Mouse (Mus musculus) CH12.LX (cell line): ENCODE measurements around the gene Sfxn5. TPM values are rescaled to one million over a fixed set of nuclear protein-coding genes. Genes with fewer than 3 reads are reported as not detected.

Experiments
- DNase-seq: peaks from one replicate; pipeline ENCODE4 v3.0.0-alpha.2; 2013; ENCODE audit errors: extremely low read depth
- H3K27ac ChIP-seq: 2 replicates; pipeline ENCODE4 v1.5.1; 2012; ENCODE audit warnings: low read depth, mild to moderate bottlenecking, control low read depth, moderate library complexity; ENCODE audit not compliant: insufficient read depth
- H3K27me3 ChIP-seq: replicated peaks from 2 replicates; pipeline ENCODE3; 2012; ENCODE audit warnings: inconsistent platforms
- H3K36me3 ChIP-seq, 2 experiments: replicated peaks in 1 of 2; 2 replicates each; pipeline versions ENCODE3 to v1.6.1; 2012; ENCODE audit warnings: inconsistent platforms in 1 of 2, low read length in 1 of 2, mild to moderate bottlenecking in 1 of 2, mixed read lengths in 1 of 2, moderate library complexity in 1 of 2; ENCODE audit not compliant: control insufficient read depth in 1 of 2, insufficient read depth in 1 of 2
- H3K4me1 ChIP-seq, 2 experiments: 2 replicates each; pipeline ENCODE4 v1.6.1; 2012; ENCODE audit warnings: inconsistent platforms in 1 of 2, moderate library complexity in 1 of 2; ENCODE audit not compliant: insufficient read depth in 2 of 2, control insufficient read depth in 1 of 2
- H3K4me2 ChIP-seq: 2 replicates; pipeline ENCODE4 v1.6.1; 2012; ENCODE audit warnings: low read depth, mild to moderate bottlenecking, control low read depth; ENCODE audit not compliant: poor library complexity, insufficient read depth, severe bottlenecking
- H3K4me3 ChIP-seq, 3 experiments: fragments of 150-350 bp in 1 of 3; sonication (generic) in 1 of 3; replicated peaks in 1 of 3; 2 replicates each; pipeline versions ENCODE3 to v1.5.1; 2011 to 2012; ENCODE audit warnings: low read depth in 2 of 3, low read length in 2 of 3, mild to moderate bottlenecking in 2 of 3, moderate library complexity in 2 of 3, control low read depth in 1 of 3, improper control_type of control experiment in 1 of 3, inconsistent platforms in 1 of 3, mixed read lengths in 1 of 3; ENCODE audit not compliant: poor library complexity in 1 of 3
- H3K79me2 ChIP-seq: replicated peaks from 2 replicates; pipeline ENCODE4 v1.6.1; 2012; ENCODE audit warnings: mild to moderate bottlenecking, moderate library complexity; ENCODE audit not compliant: control insufficient read depth, poor library complexity, insufficient read depth, severe bottlenecking; ENCODE audit errors: extremely low read depth
- H3K9ac ChIP-seq: 2 replicates; pipeline ENCODE4 v1.6.1; 2012; ENCODE audit warnings: low read depth, mild to moderate bottlenecking, control low read depth, moderate library complexity; ENCODE audit not compliant: insufficient read depth
- H3K9me3 ChIP-seq: replicated peaks from 2 replicates; pipeline ENCODE3; 2012; ENCODE audit warnings: low read length, inconsistent platforms, mixed read lengths
- CHD1 ChIP-seq: IDR thresholded peaks from 2 replicates; pipeline ENCODE4 v1.6.1; 2012; ENCODE audit warnings: low read depth, low read length, improper control_type of control experiment, inconsistent platforms
- EP300 ChIP-seq: IDR thresholded peaks from 2 replicates; pipeline ENCODE4 v1.6.1; 2011; ENCODE audit warnings: low read length, improper control_type of control experiment
- ETS1 ChIP-seq: conservative IDR thresholded peaks from 2 replicates; pipeline ENCODE4 v1.6.1; 2012; ENCODE audit warnings: low read depth, mild to moderate bottlenecking, inconsistent platforms, low read length, improper control_type of control experiment, moderate library complexity
- GABPA ChIP-seq: IDR thresholded peaks from 2 replicates; pipeline ENCODE4 v1.6.1; 2012; ENCODE audit warnings: low read depth, low read length, improper control_type of control experiment, inconsistent platforms; ENCODE audit not compliant: insufficient replicate concordance
- HCFC1 ChIP-seq: IDR thresholded peaks from 2 replicates; pipeline ENCODE4 v1.6.1; 2012; ENCODE audit warnings: low read depth, mild to moderate bottlenecking, inconsistent platforms, low read length, improper control_type of control experiment
- JUN ChIP-seq: IDR thresholded peaks from 2 replicates; pipeline ENCODE4 v1.6.1; 2011; ENCODE audit warnings: low read depth, mild to moderate bottlenecking, low read length, improper control_type of control experiment, moderate library complexity; ENCODE audit not compliant: insufficient read depth
- JUND ChIP-seq: conservative IDR thresholded peaks from 2 replicates; pipeline ENCODE4 v1.6.1; 2011; ENCODE audit warnings: low read depth, low read length, improper control_type of control experiment
- MAFK ChIP-seq: IDR thresholded peaks from 2 replicates; pipeline ENCODE4 v1.6.1; 2011; ENCODE audit warnings: low read length, improper control_type of control experiment; ENCODE audit not compliant: insufficient replicate concordance
- PAX5 ChIP-seq: IDR thresholded peaks from 2 replicates; pipeline ENCODE4 v1.6.1; 2012; ENCODE audit warnings: low read length, inconsistent platforms, mixed read lengths
- POLR2AphosphoS2 ChIP-seq: IDR thresholded peaks from 2 replicates; pipeline ENCODE4 v1.6.1; 2011; ENCODE audit warnings: low read depth, low read length, improper control_type of control experiment
- RAD21 ChIP-seq: IDR thresholded peaks from 2 replicates; pipeline ENCODE4 v1.6.1; 2011; ENCODE audit warnings: low read depth, mild to moderate bottlenecking, low read length, improper control_type of control experiment, moderate library complexity
- TBP ChIP-seq: conservative IDR thresholded peaks from 2 replicates; pipeline ENCODE4 v1.6.1; 2011; ENCODE audit warnings: low read depth, low read length, improper control_type of control experiment
- UBTF ChIP-seq: IDR thresholded peaks from 2 replicates; pipeline ENCODE4 v1.6.1; 2012; ENCODE audit warnings: low read depth, mild to moderate bottlenecking, inconsistent platforms, low read length, improper control_type of control experiment, moderate library complexity
- USF1 ChIP-seq: IDR thresholded peaks from 2 replicates; pipeline ENCODE4 v1.6.1; 2014; ENCODE audit warnings: low read depth, mild to moderate bottlenecking, inconsistent platforms, low read length, improper control_type of control experiment
- USF2 ChIP-seq: conservative IDR thresholded peaks from 2 replicates; pipeline ENCODE4 v1.6.1; 2011; ENCODE audit warnings: low read depth, low read length, improper control_type of control experiment
- ZNF384 ChIP-seq: IDR thresholded peaks from 2 replicates; pipeline ENCODE4 v1.6.1; 2012; ENCODE audit warnings: low read depth, low read length, improper control_type of control experiment, inconsistent platforms
- dilution Hi-C: fragments of 300-500 bp; cut with MboI; formaldehyde crosslinking; loops from 2 replicates; pipeline ENCODE4 v1.14.3; 2020; ENCODE audit warnings: low sequenced_read_pairs; ENCODE audit not compliant: extremely low pct_unique_long_range_greater_than_20kb, extremely low pct_ligation_motif_present
- in situ Hi-C: fragments of 300-500 bp; cut with MboI; formaldehyde crosslinking; loops from 3 replicates; pipeline ENCODE4 v1.14.3; 2019; ENCODE audit warnings: low sequenced_read_pairs, low pct_ligation_motif_present, low pct_unique_long_range_greater_than_20kb, mixed read lengths
- polyA plus RNA-seq: library from polyadenylated mRNA; unstranded; fragments of >175 nt; gene quantifications from 2 replicates; pipeline ENCODE4 v1.2.1, GENCODE M21; 2012; ENCODE audit warnings: low read depth; ENCODE audit not compliant: insufficient read length
- total RNA-seq, 2 experiments: library from RNA; depleted of rRNA; stranded (reverse); fragments of 300-350 nt in 1 of 2; fragments of >200 nt in 1 of 2; gene quantifications; 2 replicates each; pipeline ENCODE4 v1.2.3; 2012 to 2014

Sfxn5 gene
- total and polyA plus RNA-seq, 3 experiments: 0.55 to 0.93 (median 0.66) TPM

DNA sequence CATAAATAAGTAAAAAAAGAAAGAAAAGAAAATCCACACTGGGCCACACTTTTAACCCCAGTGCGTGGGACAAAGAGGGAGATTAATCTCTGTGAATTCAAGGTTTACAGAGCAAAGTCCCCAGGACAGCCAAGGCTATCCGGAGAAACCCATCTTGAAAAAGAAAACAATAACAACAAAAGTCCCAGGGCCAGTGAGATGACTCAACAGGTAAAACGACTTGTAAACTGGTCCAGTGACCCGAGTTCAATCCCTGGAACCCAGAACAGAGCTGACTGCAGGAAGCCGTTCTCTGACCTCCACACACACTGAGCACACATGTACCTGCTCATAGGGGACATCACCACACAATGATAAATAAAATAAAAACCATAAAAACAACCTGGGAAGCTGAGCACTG is 31.2 kb upstream of the Sfxn5 start:
- Histone ChIP-seq H3K36me3 (no peaks in the 10 kb centered on the region), H3K27me3 (peaks cover 62% of the 10 kb centered on the region), H3K79me2 (no peaks in the 10 kb centered on the region), H3K4me3 (no peak overlapping the region), H3K27ac (no peak overlapping the region), H3K9me3 (peaks cover 2% of the 10 kb centered on the region), H3K9ac (no peak overlapping the region), H3K4me2 (no peak overlapping the region), H3K4me1 (no peaks in the 10 kb centered on the region)
- in situ Hi-C loops: no loop called here
- dilution Hi-C loops: no loop called here
- no peak for DNase-seq
- TF ChIP-seq JUND (no peak), ETS1 (no peak), JUN (no peak), USF1 (no peak), RAD21 (no peak), USF2 (no peak), HCFC1 (no peak), GABPA (no peak), POLR2AphosphoS2 (no peak), UBTF (no peak), CHD1 (no peak)

DNA sequence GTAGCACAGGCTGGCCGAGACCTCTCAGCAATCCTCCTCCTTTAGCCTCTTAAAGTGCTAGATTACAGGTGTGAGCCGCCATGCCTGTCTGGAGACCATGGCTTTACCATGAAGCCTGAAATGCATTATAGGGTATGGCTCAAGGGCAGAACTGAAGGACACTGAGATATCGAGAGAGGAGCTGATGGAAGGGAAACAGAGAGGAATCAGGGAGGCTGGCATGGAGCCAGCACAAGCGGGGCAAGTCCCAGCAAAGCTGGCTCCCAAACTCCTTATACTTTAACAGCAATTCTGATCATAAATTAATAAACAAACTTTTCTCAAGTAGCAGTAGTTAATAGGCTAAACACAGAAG is 30.7 kb upstream of the Sfxn5 start:
- in situ Hi-C loops: no loop called here
- H3K4me1 ChIP-seq: no peaks in the 10 kb centered on the region
- H3K79me2 ChIP-seq: no peaks in the 10 kb centered on the region
- H3K27ac ChIP-seq: no peak overlapping the region
- TF ChIP-seq TBP (no peak), JUN (no peak), GABPA (no peak), MAFK (no peak), PAX5 (no peak), EP300 (no peak), CHD1 (no peak), ZNF384 (no peak), USF1 (no peak), RAD21 (no peak)
- no peak overlapping the region for H3K4me2 ChIP-seq
- H3K27me3 ChIP-seq: peaks cover 56% of the 10 kb centered on the region
- H3K9me3 ChIP-seq: peaks cover 2% of the 10 kb centered on the region
- no peak overlapping the region for H3K9ac ChIP-seq
- no peaks in the 10 kb centered on the region for H3K36me3 ChIP-seq
- DNase-seq: no peak
- dilution Hi-C loops: no loop called here
- no peak overlapping the region for H3K4me3 ChIP-seq
